Mouse (Mus musculus): ENCODE measurements around the gene Vcp. TPM values are rescaled to one million over a fixed set of nuclear protein-coding genes. Genes with fewer than 3 reads are reported as not detected.

The Vcp gene
- polyA plus RNA-seq, 1 experiment from 2014 or later, result 526 TPM

DNA sequence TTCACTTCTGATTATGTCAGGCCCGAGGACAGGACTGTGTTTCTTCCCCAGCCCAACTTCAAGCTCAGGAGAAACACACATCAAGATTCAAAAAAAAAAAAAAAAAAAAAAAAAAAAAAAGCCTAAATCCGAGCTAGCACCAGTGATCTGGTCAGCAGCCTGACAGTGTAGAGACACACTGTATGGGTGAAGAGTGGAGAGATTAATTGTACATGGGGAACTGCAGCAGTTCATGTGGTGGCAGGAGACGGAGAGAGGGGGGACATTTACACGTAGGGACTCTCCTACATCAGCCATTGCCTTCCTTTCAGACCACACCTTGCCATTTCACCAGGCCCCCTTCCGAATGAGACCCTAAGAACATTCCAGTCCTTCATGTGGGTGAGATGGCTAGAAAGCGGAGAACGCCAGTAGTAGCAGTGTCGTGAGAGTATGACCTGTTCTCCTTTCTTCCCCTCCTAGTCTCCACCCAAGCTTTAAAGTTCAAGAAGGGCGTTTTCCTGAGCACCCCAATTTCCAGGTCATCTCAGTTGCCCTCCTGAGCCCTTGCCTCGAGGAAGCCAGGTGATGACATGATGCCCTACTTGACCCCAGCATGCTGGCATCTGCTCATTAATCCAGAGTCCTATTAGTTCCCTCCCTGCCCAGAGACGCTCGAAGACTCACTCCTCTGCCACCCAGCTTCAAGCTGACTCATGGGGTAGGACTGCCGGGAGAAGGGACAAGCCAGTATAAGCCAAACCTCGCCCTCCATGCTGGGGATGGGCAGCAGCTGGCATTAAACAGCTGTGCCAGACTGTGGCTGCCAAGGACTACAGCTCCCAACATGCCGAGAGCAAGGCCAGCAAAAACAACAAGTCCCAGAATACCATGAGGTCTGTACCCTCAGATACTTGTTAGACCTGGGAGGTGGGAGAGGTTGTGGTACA, 38.5 kb upstream of the Vcp start:
- Histone ChIP-seq H3K9ac (peak overlapping the region; percentile 94), H3K4me2 (peak overlapping the region; percentile 95), H3K9me3 (no peaks in the 10 kb centered on the region), H3K4me3 (peak overlapping the region; percentile 81), H3K4me1 (replicated peaks) (peaks cover 46% of the 10 kb centered on the region), H3K36me3 (peaks cover 33% of the 10 kb centered on the region), H3K27ac (replicated peaks) (peak overlapping the region; percentile 86; the same call in 1 of the 2 replicates), H3K27me3 (no peaks in the 10 kb centered on the region)
- no peak for ATAC-seq (ENCODE audit: low read depth)
- WGBS, result 57% methylated on average over 15 of the region's 15 CpGs

DNA sequence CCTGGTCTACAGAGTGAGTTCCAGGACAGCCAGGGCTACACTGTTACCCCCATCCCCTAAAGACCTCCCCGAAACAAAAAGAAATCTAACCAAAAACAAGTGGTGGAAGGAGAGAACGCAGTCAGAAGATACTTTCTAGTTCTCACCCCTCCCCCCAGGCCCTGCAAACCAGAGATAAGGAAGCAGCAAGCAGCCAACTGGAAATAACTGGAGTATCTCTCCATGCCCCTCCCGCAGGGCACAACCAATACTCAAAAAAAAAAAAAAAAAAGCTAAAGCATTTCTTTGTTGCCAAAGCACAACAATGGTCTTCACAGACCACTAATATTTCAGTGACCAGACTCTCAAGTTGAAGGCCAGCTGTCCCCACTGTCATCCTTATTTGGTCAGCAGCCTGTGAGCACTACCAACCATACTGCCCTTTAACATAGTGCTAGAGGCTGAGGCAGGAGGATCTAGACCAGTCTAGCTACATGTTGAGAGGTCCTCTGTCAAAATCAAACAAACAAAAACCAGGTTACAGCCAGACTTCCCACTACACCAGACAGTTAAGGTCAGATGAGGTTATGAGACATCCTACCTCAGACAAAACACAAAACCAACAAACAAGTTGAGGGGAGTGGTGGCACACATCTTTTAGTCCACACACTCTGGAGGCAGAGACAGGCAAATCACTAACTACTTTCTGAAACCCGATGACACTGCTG, 37.7 kb upstream of the Vcp start:
- Histone ChIP-seq H3K9me3 (no peaks in the 10 kb centered on the region), H3K9ac (peak overlapping the region; percentile 94; the same call in 1 of the 2 replicates), H3K4me3 (no peak overlapping the region), H3K27ac (replicated peaks) (no peak overlapping the region), H3K4me1 (replicated peaks) (peaks cover 38% of the 10 kb centered on the region), H3K4me2 (peak overlapping the region; percentile 95), H3K36me3 (peaks cover 41% of the 10 kb centered on the region), H3K27me3 (no peaks in the 10 kb centered on the region)
- no peak for ATAC-seq (ENCODE audit: low read depth)
- WGBS, result 69% methylated on average over 4 of the region's 4 CpGs

DNA sequence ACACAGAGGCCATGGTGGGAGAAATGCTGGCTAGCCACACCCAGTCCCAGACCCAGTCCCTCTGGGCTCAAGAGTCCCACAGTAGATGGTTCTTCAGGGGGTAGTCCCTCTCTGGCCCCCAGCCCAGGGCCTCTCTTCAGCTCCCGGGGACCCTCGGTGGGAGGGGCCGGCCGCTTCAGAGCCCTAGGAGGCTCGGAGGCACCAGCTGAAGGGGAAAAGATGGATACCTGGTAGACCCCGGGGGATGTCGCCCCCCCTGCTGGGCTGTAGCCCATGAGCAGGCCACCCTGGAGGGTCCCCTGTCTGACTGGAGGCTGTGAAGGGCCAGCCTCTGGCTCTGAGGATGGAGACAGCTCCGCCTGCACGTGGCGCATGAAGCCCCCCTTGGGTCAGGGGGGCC, 36.0 kb upstream of the Vcp start:
- Histone ChIP-seq H3K9ac (no peak overlapping the region), H3K4me3 (no peak overlapping the region), H3K4me1 (replicated peaks) (peaks cover 48% of the 10 kb centered on the region), H3K36me3 (peaks cover 46% of the 10 kb centered on the region), H3K27me3 (no peaks in the 10 kb centered on the region), H3K9me3 (no peaks in the 10 kb centered on the region), H3K27ac (replicated peaks) (no peak overlapping the region), H3K4me2 (no peak overlapping the region)
- ATAC-seq (ENCODE audit: low read depth), result no peak
- WGBS, result 90% methylated on average over 10 of the region's 10 CpGs

DNA sequence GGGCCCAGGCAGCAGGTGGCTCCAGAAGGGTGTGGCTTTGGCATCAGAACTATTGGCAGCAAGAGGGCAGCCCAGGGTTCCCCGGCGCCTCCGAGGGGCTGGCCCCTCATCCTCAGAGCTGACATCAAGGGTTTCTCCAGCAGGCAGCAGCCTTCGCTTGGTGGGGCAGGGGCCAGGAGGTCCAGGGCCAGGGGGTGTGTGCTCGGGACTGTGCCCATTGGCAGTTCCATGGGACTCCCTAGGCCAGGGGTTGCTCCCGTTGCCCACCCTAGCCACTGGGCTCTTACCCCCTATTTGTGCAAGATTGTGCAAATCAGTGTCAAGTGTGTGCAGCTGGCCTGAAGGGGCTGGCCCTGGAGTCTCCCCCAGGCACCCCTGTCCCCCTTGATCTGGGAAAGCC, 35.5 kb upstream of the Vcp start:
- Histone ChIP-seq H3K36me3 (peaks cover 46% of the 10 kb centered on the region), H3K27ac (replicated peaks) (no peak overlapping the region), H3K4me1 (replicated peaks) (peaks cover 45% of the 10 kb centered on the region), H3K9me3 (no peaks in the 10 kb centered on the region), H3K4me2 (no peak overlapping the region), H3K4me3 (no peak overlapping the region), H3K27me3 (no peaks in the 10 kb centered on the region), H3K9ac (no peak overlapping the region)
- no peak for ATAC-seq (ENCODE audit: low read depth)
- 88% methylated on average over 6 of the region's 6 CpGs for WGBS

DNA sequence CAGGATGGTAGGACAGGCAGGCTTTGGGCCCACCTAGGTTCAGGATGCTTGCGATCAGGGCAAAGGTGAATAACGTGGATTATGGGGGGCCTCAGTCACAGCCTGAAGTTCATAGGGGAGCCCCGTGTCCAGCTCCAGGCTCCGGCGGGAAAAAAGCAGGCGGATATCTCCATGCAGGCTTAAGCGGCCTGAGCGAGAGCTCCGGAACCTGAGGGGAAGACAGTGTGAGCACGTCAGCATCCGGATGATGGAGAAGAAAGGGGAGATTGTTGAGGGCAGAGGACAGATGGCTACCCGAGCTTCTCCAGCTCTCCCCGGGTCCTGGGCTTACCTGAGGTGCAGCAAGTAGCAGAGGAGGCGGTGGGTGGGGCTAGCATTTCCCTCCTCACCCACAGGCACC, 33.2 kb upstream of the Vcp start:
- no peak overlapping the region for H3K4me2 ChIP-seq
- no peak for ATAC-seq (ENCODE audit: low read depth)
- H3K4me1 ChIP-seq (replicated peaks), result peaks cover 42% of the 10 kb centered on the region
- H3K9ac ChIP-seq, result 0 out of 2 replicates have a peak overlapping the region, but pooled peaks have one; percentile 31
- no peaks in the 10 kb centered on the region for H3K27me3 ChIP-seq
- H3K9me3 ChIP-seq, result no peaks in the 10 kb centered on the region
- H3K4me3 ChIP-seq, result no peak overlapping the region
- H3K27ac ChIP-seq (replicated peaks), result no peak overlapping the region
- H3K36me3 ChIP-seq, result peaks cover 61% of the 10 kb centered on the region
- WGBS, result 83% methylated on average over 14 of the region's 14 CpGs

DNA sequence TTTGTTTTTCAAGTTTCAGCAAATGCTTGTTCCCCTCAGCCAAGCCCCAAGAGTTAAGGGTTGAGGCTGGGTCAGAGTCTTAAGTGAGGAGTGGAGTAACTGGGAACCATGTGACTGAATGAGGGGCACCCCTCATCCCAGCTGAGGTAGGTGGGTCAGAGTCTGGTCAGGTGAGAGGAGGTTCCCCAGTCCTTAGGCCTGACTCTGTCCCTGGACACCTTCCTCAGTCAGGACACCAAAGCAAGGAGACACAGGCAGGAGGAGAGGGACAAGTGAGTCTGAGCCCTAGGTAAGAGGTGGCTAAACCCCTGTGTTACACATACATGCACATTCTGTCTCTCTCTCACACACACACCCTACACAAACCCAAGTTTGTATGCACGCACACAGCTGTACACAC, 32.2 kb upstream of the Vcp start:
- Histone ChIP-seq H3K9ac (peak overlapping the region; percentile 5; the same call in 1 of the 2 replicates), H3K27me3 (no peaks in the 10 kb centered on the region), H3K4me3 (no peak overlapping the region), H3K9me3 (no peaks in the 10 kb centered on the region), H3K27ac (replicated peaks) (peak overlapping the region; percentile 92; the same call in 1 of the 2 replicates), H3K36me3 (peaks cover 70% of the 10 kb centered on the region), H3K4me2 (no peak overlapping the region), H3K4me1 (replicated peaks) (peaks cover 32% of the 10 kb centered on the region)
- 92% methylated on average over 1 of the region's 1 CpGs for WGBS
- ATAC-seq (ENCODE audit: low read depth), result no peak

DNA sequence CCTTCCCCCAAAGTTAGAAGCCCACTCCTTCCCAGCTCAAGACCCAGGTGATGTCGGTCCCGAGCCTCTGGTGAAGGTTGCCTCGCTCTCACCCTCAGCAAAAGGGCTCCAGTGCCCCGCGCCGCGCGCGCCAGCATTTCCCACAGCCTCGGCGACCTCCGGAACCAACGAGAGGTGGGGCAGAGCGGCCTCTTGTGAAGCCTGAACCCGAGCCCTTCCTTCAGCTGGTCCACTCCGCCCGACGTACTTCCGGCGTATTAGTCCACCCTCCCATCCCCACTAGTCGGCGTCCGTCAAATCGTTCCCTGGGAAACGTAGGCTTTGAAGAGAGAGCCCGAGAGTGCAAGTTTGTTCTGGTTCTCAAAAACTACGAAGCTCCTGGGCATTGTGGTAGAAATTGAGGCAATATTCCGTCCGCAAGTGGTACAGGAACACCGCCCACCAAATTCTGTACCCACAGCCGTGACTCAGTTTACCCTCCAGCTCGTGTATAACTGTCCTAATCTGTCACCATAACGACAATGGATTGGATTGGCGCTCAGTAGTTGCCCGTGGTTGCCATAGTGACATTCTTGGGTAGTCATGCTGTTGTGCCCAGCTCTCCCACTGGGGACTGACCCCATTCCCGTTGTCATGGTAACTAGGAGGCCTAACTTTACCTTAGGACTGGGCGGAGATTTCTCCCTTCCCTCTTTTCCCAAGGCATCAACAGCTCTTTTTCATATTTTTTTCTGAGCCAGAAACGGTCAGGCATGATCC, 31.1 kb upstream of the Vcp start, which contains the start of gene Stoml2:
Gene Stoml2 (minus strand): TSS at position 474 of the 759 bp plus-strand sequence.
- Histone ChIP-seq H3K9me3 (no peaks in the 10 kb centered on the region), H3K36me3 (peaks cover 75% of the 10 kb centered on the region), H3K4me3 (peak within 1 kb of the TSS; percentile 82), H3K27me3 (no peaks in the 10 kb centered on the region), H3K4me2 (peak within 1 kb of the TSS; percentile 72), H3K27ac (replicated peaks) (peak within 1 kb of the TSS; percentile 92), H3K4me1 (replicated peaks) (peaks cover 26% of the 10 kb centered on the region), H3K9ac (peak within 1 kb of the TSS; percentile 94)
- peak; percentile 96 for ATAC-seq (ENCODE audit: low read depth)
- under 1% methylated on average over 38 of the region's 38 CpGs for WGBS

DNA sequence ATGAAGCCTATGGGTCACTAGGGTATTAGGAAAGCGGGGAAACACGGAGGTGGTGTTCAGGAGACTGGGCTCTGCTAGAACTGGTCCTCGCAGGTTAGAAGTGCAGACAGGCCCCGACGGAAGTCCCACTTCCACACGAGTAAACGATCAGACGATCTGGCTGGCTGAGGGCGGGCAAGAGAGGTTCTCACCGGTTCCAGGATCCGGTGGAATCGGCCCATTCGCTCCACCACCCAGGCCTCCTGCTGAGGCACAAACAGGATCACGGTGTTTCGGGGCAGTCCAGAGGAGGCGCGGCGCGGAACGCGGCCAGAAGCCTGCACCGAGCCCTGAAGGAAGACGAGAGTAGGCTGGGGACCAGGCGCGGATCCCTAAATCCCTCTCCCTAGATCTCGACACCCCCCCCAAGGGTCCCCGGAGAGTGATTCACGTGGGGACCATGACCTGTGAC, 30.5 kb upstream of the Vcp start:
- peak; percentile 64; the same call in 1 of the 2 replicates for ATAC-seq (ENCODE audit: low read depth)
- peaks cover 69% of the 10 kb centered on the region for H3K36me3 ChIP-seq

DNA sequence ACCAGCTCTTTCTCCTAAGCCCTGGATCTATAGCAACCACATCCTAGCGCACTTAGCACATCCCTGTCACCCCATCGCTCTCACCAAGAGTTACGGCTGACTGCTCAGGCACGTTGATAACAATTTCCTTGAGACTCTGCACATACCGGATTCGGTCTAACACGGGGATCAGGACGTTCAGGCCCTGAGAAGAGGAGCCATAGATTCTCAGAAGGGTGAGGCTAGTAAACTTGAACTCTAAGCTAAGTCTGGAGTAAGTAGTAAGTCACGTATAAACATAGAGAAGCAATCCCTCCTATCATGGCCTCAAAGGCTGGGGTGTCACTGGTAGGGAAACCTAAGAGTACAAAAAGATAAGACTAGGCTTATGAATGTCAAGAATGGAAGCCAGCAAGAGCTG, 30.0 kb upstream of the Vcp start:
- WGBS, result 76% methylated on average over 9 of the region's 9 CpGs
- no peaks in the 10 kb centered on the region for H3K9me3 ChIP-seq
- no peak overlapping the region for H3K27ac ChIP-seq (replicated peaks)
- H3K4me1 ChIP-seq (replicated peaks), result peaks cover 26% of the 10 kb centered on the region
- peaks cover 65% of the 10 kb centered on the region for H3K36me3 ChIP-seq
- H3K27me3 ChIP-seq, result no peaks in the 10 kb centered on the region
- H3K4me3 ChIP-seq, result peak overlapping the region; percentile 82
- H3K4me2 ChIP-seq, result peak overlapping the region; percentile 72
- ATAC-seq (ENCODE audit: low read depth), result no peak
- H3K9ac ChIP-seq, result peak overlapping the region; percentile 94

More for the DNA sequence above, 30.5 kb upstream of the Vcp start:
- peak overlapping the region; percentile 82 for H3K4me3 ChIP-seq
- peak overlapping the region; percentile 94 for H3K9ac ChIP-seq
- peaks cover 26% of the 10 kb centered on the region for H3K4me1 ChIP-seq (replicated peaks)
- H3K27ac ChIP-seq (replicated peaks), result peak overlapping the region; percentile 92
- 2% methylated on average over 28 of the region's 28 CpGs for WGBS
- no peaks in the 10 kb centered on the region for H3K9me3 ChIP-seq
- H3K27me3 ChIP-seq, result no peaks in the 10 kb centered on the region
- H3K4me2 ChIP-seq, result peak overlapping the region; percentile 72

DNA sequence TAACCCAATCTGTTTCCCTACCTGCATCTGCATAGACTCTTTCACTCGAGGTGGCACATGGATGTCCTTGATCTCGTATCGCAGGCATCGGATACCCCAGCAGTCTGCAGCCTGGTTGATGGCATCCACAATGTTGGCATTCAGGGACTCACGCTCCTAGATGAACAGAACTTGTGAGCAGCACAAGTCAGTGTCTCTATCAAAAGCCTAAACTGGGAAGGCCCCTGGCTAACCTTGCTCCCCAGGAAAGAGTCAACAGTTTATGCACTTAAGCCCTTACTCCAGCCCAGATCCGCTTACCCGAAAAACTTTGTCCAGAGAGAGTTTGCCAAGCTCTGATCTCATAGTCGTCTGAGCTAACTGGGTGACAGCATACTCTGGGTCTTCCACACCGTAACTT, 29.4 kb upstream of the Vcp start:
- no peaks in the 10 kb centered on the region for H3K9me3 ChIP-seq
- peaks cover 59% of the 10 kb centered on the region for H3K36me3 ChIP-seq
- peaks cover 30% of the 10 kb centered on the region for H3K4me1 ChIP-seq (replicated peaks)
- ATAC-seq (ENCODE audit: low read depth), result no peak
- no peaks in the 10 kb centered on the region for H3K27me3 ChIP-seq
- no peak overlapping the region for H3K4me3 ChIP-seq
- peak overlapping the region; percentile 94; the same call in 1 of the 2 replicates for H3K9ac ChIP-seq
- no peak overlapping the region for H3K27ac ChIP-seq (replicated peaks)
- peak overlapping the region; percentile 72; the same call in 1 of the 2 replicates for H3K4me2 ChIP-seq
- 97% methylated on average over 9 of the region's 9 CpGs for WGBS

DNA sequence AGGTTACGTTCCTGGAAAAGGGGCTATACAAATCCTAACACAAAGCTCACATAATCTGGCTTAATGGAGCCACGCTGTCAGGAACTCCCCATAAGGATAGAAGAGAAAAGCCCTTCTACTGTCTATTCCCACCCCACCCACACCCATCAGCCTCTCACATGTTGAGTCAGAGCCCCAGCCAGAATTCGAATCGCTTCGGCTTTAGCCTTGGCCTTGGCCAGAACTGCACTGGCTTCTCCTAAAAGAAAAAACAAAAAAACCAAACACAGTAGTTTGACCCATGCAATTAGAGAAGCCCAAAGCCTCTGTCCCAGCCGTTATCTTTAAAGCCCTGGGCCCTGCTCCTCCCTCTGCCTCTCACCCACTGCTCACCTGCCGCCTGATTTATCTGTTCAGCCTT, 28.8 kb upstream of the Vcp start:
- no peaks in the 10 kb centered on the region for H3K27me3 ChIP-seq
- WGBS, result 97% methylated on average over 7 of the region's 7 CpGs
- no peak overlapping the region for H3K4me3 ChIP-seq
- peaks cover 53% of the 10 kb centered on the region for H3K36me3 ChIP-seq
- H3K27ac ChIP-seq (replicated peaks), result no peak overlapping the region
- no peak overlapping the region for H3K9ac ChIP-seq
- H3K9me3 ChIP-seq, result no peaks in the 10 kb centered on the region
- no peak overlapping the region for H3K4me2 ChIP-seq
- ATAC-seq (ENCODE audit: low read depth), result no peak
- H3K4me1 ChIP-seq (replicated peaks), result peaks cover 37% of the 10 kb centered on the region

All from neural tube, embryonic 13.5 days (tissue).